Mouse (Mus musculus) MEL (cell line): Measurements from ENCODE around the gene Pde7b. TPM values are rescaled to one million over a fixed set of nuclear protein-coding genes. Genes with fewer than 3 reads are reported as not detected.

Source experiments
- DNase-seq: peaks from one replicate; pipeline ENCODE4 v3.0.0; 2011; ENCODE audit warnings: low read depth, low spot score
- H3K27ac ChIP-seq: 2 replicates; pipeline ENCODE4 v1.5.1; 2012; ENCODE audit warnings: low read depth, mild to moderate bottlenecking, control low read depth, low read length, moderate library complexity; ENCODE audit not compliant: control insufficient read depth
- H3K27me3 ChIP-seq, 2 experiments: fragments of 150-350 bp in 1 of 2; sonication (generic) in 1 of 2; 2 replicates each; pipeline ENCODE4 v1.6.1; 2012; ENCODE audit warnings: low read length in 2 of 2, mild to moderate bottlenecking in 2 of 2, improper control_type of control experiment in 1 of 2, moderate library complexity in 1 of 2; ENCODE audit not compliant: insufficient read depth in 2 of 2, control insufficient read depth in 1 of 2
- H3K36me3 ChIP-seq, 2 experiments: 2 replicates each; pipeline ENCODE4 v1.6.1; 2012 to 2014; ENCODE audit warnings: low read length in 2 of 2, improper control_type of control experiment in 1 of 2, inconsistent platforms in 1 of 2, mild to moderate bottlenecking in 1 of 2; ENCODE audit not compliant: insufficient read depth in 2 of 2, control insufficient read depth in 1 of 2
- H3K4me1 ChIP-seq, 2 experiments: fragments of 150-350 bp in 1 of 2; sonication (generic) in 1 of 2; 2 replicates each; pipeline ENCODE4 v1.6.1; 2012; ENCODE audit warnings: low read length in 2 of 2, improper control_type of control experiment in 1 of 2, mild to moderate bottlenecking in 1 of 2; ENCODE audit not compliant: insufficient read depth in 2 of 2, control insufficient read depth in 1 of 2
- H3K4me3 ChIP-seq, 2 experiments: fragments of 150-350 bp in 1 of 2; sonication (generic) in 1 of 2; 2 replicates each; pipeline ENCODE4 v1.5.1; 2012; ENCODE audit warnings: low read depth in 2 of 2, low read length in 2 of 2, mild to moderate bottlenecking in 2 of 2, moderate library complexity in 2 of 2, control low read depth in 1 of 2, improper control_type of control experiment in 1 of 2; ENCODE audit not compliant: control insufficient read depth in 1 of 2, insufficient read depth in 1 of 2
- H3K79me2 ChIP-seq: 2 replicates; pipeline ENCODE4 v1.6.1; 2012; ENCODE audit warnings: mild to moderate bottlenecking, low read length, moderate library complexity; ENCODE audit not compliant: control insufficient read depth, poor library complexity, insufficient read depth
- H3K9ac ChIP-seq: 2 replicates; pipeline ENCODE4 v1.6.1; 2012; ENCODE audit warnings: low read depth, mild to moderate bottlenecking, control low read depth, low read length, moderate library complexity; ENCODE audit not compliant: control insufficient read depth, poor library complexity, severe bottlenecking
- H3K9me3 ChIP-seq: fragments of 150-350 bp; sonication (generic); replicated peaks from 2 replicates; pipeline ENCODE4 v1.6.1; 2012; ENCODE audit warnings: mild to moderate bottlenecking, low read length, improper control_type of control experiment, moderate library complexity; ENCODE audit not compliant: insufficient read depth
- BHLHE40 ChIP-seq: IDR thresholded peaks from 2 replicates; pipeline ENCODE4 v1.6.1; 2012; ENCODE audit warnings: low read depth, mild to moderate bottlenecking, inconsistent platforms, low read length, improper control_type of control experiment, borderline replicate concordance
- CHD2 ChIP-seq: IDR thresholded peaks from 2 replicates; pipeline ENCODE4 v1.6.1; 2011; ENCODE audit warnings: low read length, improper control_type of control experiment
- ETS1 ChIP-seq: IDR thresholded peaks from 2 replicates; pipeline ENCODE4 v1.6.1; 2012; ENCODE audit warnings: low read depth, mild to moderate bottlenecking, inconsistent platforms, low read length, improper control_type of control experiment, moderate library complexity
- GABPA ChIP-seq: IDR thresholded peaks from 2 replicates; pipeline ENCODE4 v1.6.1; 2012; ENCODE audit warnings: low read depth, mild to moderate bottlenecking, inconsistent platforms, low read length, improper control_type of control experiment, moderate library complexity
- GATA1 ChIP-seq: IDR thresholded peaks from 2 replicates; pipeline ENCODE4 v1.6.1; 2011; ENCODE audit warnings: low read depth, low read length, improper control_type of control experiment
- HCFC1 ChIP-seq: IDR thresholded peaks from 2 replicates; pipeline ENCODE4 v1.6.1; 2012; ENCODE audit warnings: low read depth, mild to moderate bottlenecking, inconsistent platforms, low read length, improper control_type of control experiment, moderate library complexity
- MAFK ChIP-seq: IDR thresholded peaks from 2 replicates; pipeline ENCODE4 v1.6.1; 2011; ENCODE audit warnings: low read depth, mild to moderate bottlenecking, low read length, improper control_type of control experiment, borderline replicate concordance
- MEF2A ChIP-seq: IDR thresholded peaks from 2 replicates; pipeline ENCODE4 v1.6.1; 2014; ENCODE audit warnings: low read depth, mild to moderate bottlenecking, inconsistent platforms, low read length, improper control_type of control experiment; ENCODE audit not compliant: poor library complexity, insufficient replicate concordance, severe bottlenecking; ENCODE audit errors: extremely low read depth
- MYB ChIP-seq: IDR thresholded peaks from 2 replicates; pipeline ENCODE4 v1.6.1; 2011; ENCODE audit warnings: mild to moderate bottlenecking, low read depth, low read length, improper control_type of control experiment
- NELFE ChIP-seq: IDR thresholded peaks from 2 replicates; pipeline ENCODE4 v1.6.1; 2011; ENCODE audit warnings: low read depth, low read length, improper control_type of control experiment
- POLR2AphosphoS5 ChIP-seq: IDR thresholded peaks from 2 replicates; pipeline ENCODE4 v1.6.1; 2012; ENCODE audit warnings: low read depth, borderline replicate concordance, mild to moderate bottlenecking, inconsistent platforms, low read length, moderate library complexity, mixed read lengths
- RCOR1 ChIP-seq: IDR thresholded peaks from 2 replicates; pipeline ENCODE4 v1.6.1; 2012; ENCODE audit warnings: low read depth, mild to moderate bottlenecking, inconsistent platforms, low read length, improper control_type of control experiment
- SIN3A ChIP-seq: IDR thresholded peaks from 2 replicates; pipeline ENCODE4 v1.6.1; 2012; ENCODE audit warnings: low read length, improper control_type of control experiment, inconsistent platforms
- TBP ChIP-seq: IDR thresholded peaks from 2 replicates; pipeline ENCODE4 v1.8.0; 2011; ENCODE audit warnings: low read depth, low read length, improper control_type of control experiment
- UBTF ChIP-seq: IDR thresholded peaks from 2 replicates; pipeline ENCODE4 v1.6.1; 2012; ENCODE audit warnings: low read depth, mild to moderate bottlenecking, inconsistent platforms, low read length, improper control_type of control experiment, moderate library complexity, borderline replicate concordance; ENCODE audit not compliant: insufficient read depth
- USF1 ChIP-seq: IDR thresholded peaks from 2 replicates; pipeline ENCODE4 v1.6.1; 2014; ENCODE audit warnings: low read depth, mild to moderate bottlenecking, inconsistent platforms, low read length, improper control_type of control experiment, moderate library complexity
- ZKSCAN1 ChIP-seq: IDR thresholded peaks from 2 replicates; pipeline ENCODE4 v1.6.1; 2012; ENCODE audit warnings: low read depth, mild to moderate bottlenecking, inconsistent platforms, low read length, improper control_type of control experiment, moderate library complexity
- ZNF384 ChIP-seq: IDR thresholded peaks from 2 replicates; pipeline ENCODE4 v1.6.1; 2012; ENCODE audit warnings: low read depth, mild to moderate bottlenecking, inconsistent platforms, low read length, improper control_type of control experiment
- polyA plus RNA-seq, 2 experiments: library from polyadenylated mRNA; stranded (reverse) in 1 of 2; unstranded in 1 of 2; fragments of >175 nt in 1 of 2; fragments of >200 nt in 1 of 2; gene quantifications; 2 replicates each; pipeline versions ENCODE4 v1.2.1 to v1.2.4; 2012; ENCODE audit warnings: low replicate concordance in 2 of 2, low read depth in 1 of 2; ENCODE audit not compliant: insufficient read length in 2 of 2, insufficient read depth in 1 of 2, missing spikeins in 1 of 2
- total RNA-seq: library from RNA; depleted of rRNA; stranded (reverse); fragments of 300-350 nt; gene quantifications from 2 replicates; pipeline ENCODE4 v1.2.3, GENCODE M21; 2012

Pde7b gene
- total and polyA plus RNA-seq, 3 experiments: 0.04 TPM; not detected in 2

GRCm38 (mm10) chr10:20668577-20668976, 56.3 kb downstream of the Pde7b start:
- no peaks in the 10 kb centered on the region for H3K4me1 ChIP-seq
- no peaks in the 10 kb centered on the region for H3K36me3 ChIP-seq
- no peak overlapping the region for H3K9ac ChIP-seq
- H3K27me3 ChIP-seq: peaks cover 2% of the 10 kb centered on the region in 2 experiments; a peak in 3 of 4 replicates
- H3K9me3 ChIP-seq: no peaks in the 10 kb centered on the region
- no peak for DNase-seq
- no peak for TF ChIP-seq ETS1
- TF ChIP-seq, all 39 proteins: peak for 0
- Histone ChIP-seq H3K79me2 (no peaks in the 10 kb centered on the region), H3K4me3 (no peak overlapping the region), H3K27ac (no peak overlapping the region)

DNA sequence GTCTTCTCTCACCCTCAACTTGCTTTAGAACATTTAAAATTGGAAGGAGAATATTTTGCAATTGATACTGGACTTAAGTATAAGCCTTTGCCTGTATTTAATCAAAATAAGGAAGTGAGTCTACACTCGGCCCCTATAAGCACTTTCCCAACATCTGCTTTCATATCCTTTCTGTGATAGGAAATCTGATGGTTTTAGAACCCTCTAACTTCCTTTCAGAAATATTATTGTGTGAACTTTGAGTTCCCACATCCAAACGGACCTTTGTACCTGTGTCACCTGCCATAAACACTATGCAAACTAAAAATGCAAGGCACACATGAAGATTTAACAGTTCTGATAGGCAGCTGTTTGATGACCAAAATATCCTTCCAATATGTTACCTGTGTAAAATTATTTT, 58.2 kb downstream of the Pde7b start:
- Histone ChIP-seq H3K27ac (no peak overlapping the region), H3K4me1 (no peaks in the 10 kb centered on the region), H3K36me3 (no peaks in the 10 kb centered on the region), H3K9ac (no peak overlapping the region), H3K27me3 (peaks cover 2% of the 10 kb centered on the region in 2 experiments; a peak in 3 of 4 replicates), H3K9me3 (no peaks in the 10 kb centered on the region), H3K79me2 (no peaks in the 10 kb centered on the region), H3K4me3 (no peak overlapping the region)
- no peak for DNase-seq
- TF ChIP-seq USF1 (no peak), HCFC1 (no peak), GABPA (no peak), RCOR1 (no peak), SIN3A (no peak)

DNA sequence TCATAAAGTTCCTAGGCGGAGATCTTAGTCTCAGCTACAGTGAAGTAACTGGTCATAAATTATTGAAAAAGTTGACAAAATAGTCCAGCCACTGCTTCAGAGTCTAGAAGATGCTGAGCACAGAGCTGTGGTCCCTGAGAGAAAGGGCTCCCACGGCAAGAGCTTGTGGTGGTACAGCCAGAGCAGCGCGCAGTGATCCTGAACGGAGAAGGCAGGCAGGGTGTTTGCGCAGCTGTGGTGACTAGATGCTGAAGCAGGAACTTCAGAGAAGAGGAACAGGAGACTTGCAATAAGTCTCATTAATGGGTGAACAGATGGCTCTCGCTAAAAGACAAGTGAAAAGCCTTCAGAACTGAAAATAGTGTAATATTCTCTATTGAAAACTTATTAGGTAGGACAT, 61.9 kb downstream of the Pde7b start:
- DNase-seq: no peak
- Histone ChIP-seq H3K27me3 (peaks cover 1 to 2% of the 10 kb centered on the region in 2 experiments; a peak in 3 of 4 replicates), H3K36me3 (no peaks in the 10 kb centered on the region), H3K9me3 (no peaks in the 10 kb centered on the region), H3K4me1 (no peaks in the 10 kb centered on the region), H3K27ac (no peak overlapping the region), H3K4me3 (no peak overlapping the region), H3K9ac (no peak overlapping the region), H3K79me2 (no peaks in the 10 kb centered on the region)
- TF ChIP-seq CHD2 (no peak), MYB (no peak), ZKSCAN1 (no peak), ETS1 (no peak), POLR2AphosphoS5 (no peak), USF1 (no peak), SIN3A (no peak), ZNF384 (no peak), TBP (no peak), MAFK (no peak), GATA1 (no peak), MEF2A (no peak), BHLHE40 (no peak), NELFE (no peak), UBTF (no peak), GABPA (no peak)
